ENCODE assay signal across 8 mouse cellular contexts in the genomic region with DNA sequence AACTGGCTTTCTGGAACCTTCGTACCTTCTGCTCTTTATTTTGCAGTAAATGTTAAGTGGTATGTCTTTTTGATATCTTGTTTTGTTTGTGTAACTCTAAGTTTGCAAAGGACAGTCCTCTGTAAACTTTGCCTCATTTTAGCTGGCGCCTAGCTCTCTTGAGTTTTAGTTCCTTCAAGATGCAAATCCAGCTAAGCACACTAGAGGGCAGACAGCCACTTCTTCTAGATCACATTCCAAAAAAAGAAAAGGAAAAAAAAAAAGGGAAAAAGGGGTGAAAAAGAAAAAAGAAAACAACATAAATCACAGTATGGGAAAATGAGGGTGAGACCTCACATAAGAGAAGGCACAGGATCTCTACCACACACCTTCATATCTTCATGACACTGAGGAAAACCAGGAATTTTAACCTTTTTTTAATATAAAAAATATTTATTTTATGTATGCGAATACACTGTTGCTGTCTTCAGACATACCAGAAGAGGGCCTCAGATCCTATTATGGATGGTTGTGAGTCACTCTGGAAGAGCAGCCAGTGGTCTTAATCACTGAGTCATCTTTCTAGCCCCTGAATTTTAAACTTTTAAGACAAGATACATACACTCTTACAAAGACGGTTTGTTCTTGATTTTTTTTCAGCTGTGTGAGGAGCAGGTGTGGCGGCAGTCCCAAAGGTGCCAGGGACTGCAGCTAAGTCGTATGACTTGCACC. TPM values are rescaled to one million over a fixed set of nuclear protein-coding genes. Genes with fewer than 3 reads are reported as not detected.
DNase-seq lines count a peak whose midpoint lies in the region; TF ChIP-seq lines count a peak whose summit lies in the region.

No protein-coding gene starts in this region.

- no peak for TF ChIP-seq POLR2A in cortical plate, adult 2 months (IDR thresholded peaks at IDR 0.05; ENCODE audit: extremely low read depth, insufficient read depth, low read length)

- H3K4me1 ChIP-seq in cortical plate, adult 2 months (ENCODE audit: control insufficient read depth, insufficient read depth, low read length) = no peaks in the 10 kb centered on the region

- H3K4me3 ChIP-seq in cortical plate, adult 2 months (ENCODE audit: insufficient read depth, low read length) = no peak overlapping the region

- no peak overlapping the region for H3K27ac ChIP-seq in cortical plate, adult 2 months (ENCODE audit: insufficient read depth, low read length)

- DNase-seq in heart, adult 18-20 months = peak; percentile 63 to 76
- no peak for DNase-seq in heart, adult 11 months
- peak; percentile 59 for DNase-seq in urinary bladder, postnatal 14 days (ENCODE audit: low spot score)
- no peak for DNase-seq in urinary bladder, postnatal 4 days (ENCODE audit: low spot score in 2 of 2)
- DNase-seq in layer of hippocampus, adult 9-11 months = peak; percentile 42
- DNase-seq in right cerebral cortex, adult 2 months (ENCODE audit: low spot score in 2 of 2) = peak; percentile 62 to 68
- DNase-seq in urinary bladder, adult 2 months (ENCODE audit: low spot score) = no peak

- peak; percentile 56; the same call in 1 of the 2 replicates for TF ChIP-seq CTCF in cortical plate, adult 2 months (IDR thresholded peaks at IDR 0.05; ENCODE audit: extremely low read depth, insufficient read depth, low read length)

RNA-seq across cellular contexts. Expression of a gene that starts 32.9 kb away (rescaled TPM):
- total RNA-seq in heart, adult 18-20 months (2021) = 100 to 1,000 TPM; 307 to 323 TPM
- polyA plus RNA-seq in cortical plate, adult 2 months (2012; rRNA removed) = 37.1 and 40.8 TPM in 2 replicates
- 398 and 501 TPM in 2 replicates for polyA plus RNA-seq in urinary bladder, adult 2 months (2012; rRNA removed)

Comparison
In these comparisons a context has a peak if more than half of its experiments do, and no peak if none do; other contexts are left out.
1. DNase-seq: peak in heart, adult 18-20 months (2 of 2), urinary bladder, postnatal 14 days (single experiment), layer of hippocampus, adult 9-11 months (single experiment) and right cerebral cortex, adult 2 months (2 of 2); none in heart, adult 11 months (single experiment), urinary bladder, postnatal 4 days (0 of 2) and urinary bladder, adult 2 months (single experiment).